Mouse (Mus musculus) natural killer cell, adult 2 months (primary cell): Measurements from ENCODE around the gene Ell2.

Source experiments
- DNase-seq, 2 experiments: peaks; one replicate each; pipeline ENCODE4 v3.0.0; 2022; ENCODE audit warnings: low spot score in 2 of 2

The Ell2 gene

DNA sequence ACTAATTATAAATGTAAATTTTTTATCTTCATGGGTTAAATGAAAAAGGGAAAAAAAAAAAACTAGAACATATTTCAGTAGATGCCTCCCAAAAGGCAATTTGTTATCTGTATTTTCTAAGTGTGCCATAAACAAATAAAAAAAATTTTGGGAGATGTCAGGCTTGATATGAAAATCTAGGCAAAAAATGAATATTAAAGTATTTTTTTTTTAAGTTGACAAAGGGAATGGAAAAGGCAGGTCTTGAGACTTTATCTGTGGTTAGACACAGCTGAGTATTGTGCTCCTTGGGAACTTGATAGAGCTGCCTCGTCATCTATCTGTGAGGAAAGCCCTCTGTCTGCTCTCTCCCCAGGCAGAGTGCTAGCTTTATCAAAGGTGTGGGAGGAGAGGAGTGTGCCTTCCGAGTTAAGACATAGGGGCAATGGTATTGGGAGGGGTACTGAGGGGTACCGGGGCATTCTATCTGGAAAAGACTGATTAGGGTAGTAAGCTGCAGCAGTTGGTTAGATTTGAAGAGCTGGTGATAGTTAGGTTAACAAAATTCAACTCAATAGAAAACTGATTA is 27.1 kb downstream of the Ell2 start:
- no peak for DNase-seq

DNA sequence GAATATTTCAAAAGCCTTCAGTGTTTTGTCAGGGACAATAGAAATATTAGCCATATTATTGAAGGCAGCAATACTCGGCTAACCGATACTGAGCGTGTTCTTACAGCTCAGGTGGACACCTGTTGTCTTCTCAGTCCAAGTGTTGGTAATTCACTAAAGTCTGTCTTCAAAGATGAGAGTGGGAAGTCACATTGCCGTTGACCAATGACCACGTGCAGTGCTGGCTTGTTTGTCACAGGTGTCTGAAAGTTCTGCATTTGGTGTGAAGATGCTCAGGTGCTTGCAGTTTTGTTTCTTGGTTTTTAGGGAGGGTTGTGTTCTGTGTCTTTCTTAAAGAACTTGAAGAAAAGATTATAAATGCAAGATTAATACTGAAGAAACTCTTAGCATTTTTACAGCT is 27.7 kb downstream of the Ell2 start:
- no peak for DNase-seq

DNA sequence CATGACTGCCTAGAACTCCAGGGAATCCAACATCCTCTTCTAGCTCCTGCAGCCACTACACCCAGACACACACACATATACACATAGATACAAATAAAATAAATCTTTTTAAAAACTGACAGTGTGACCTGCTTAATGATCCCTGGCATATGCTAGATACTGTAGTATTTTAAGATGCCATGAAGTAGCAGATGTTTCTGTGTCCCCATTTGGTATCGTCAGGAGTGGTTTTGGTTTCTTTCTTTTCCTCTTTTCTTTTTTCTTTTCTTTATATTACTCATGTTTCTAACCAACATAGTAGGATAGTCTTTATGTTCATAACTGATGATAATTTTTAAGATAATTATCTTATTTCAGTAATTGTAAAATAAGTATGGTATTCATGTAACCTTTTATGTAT is 29.0 kb downstream of the Ell2 start:
- no peak for DNase-seq

DNA sequence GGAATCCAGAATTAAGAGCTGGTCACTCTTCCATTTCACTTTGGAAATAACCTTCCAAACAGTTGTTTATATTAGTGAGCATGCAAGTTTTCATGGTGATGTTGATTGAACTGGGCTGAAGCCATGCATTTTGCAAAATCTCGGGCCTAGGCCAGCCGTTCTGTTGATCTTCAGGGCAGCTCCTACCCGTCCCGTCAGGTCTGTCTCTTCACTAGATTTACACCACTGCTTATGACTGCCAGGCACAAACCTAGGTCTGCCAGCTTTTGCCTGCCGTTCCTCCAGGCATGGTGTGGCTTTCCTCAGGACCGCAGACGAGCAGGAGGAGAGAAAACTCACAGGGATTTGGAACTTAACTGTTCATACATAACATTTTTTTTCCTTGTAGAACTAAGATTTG is 31.4 kb downstream of the Ell2 start:
- DNase-seq, result no peak

DNA sequence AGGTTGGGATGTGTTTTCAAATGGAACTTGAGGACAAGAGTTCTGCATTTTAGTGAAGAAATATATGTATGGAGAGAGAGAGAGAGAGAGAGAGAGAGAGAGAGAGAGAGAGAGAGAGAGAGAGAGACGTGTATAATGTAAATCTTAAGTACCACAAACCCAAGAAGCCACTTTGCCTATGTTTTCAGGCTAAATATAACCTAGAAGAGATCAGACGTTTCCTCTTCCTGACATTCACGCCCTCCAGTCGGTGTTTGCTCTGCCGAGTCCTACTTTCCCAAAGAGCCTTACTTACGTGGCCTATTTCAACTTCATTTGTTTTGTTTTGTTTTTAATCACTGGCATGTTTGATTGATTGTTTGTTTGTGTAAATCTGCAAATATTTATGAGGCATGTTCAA is 32.0 kb downstream of the Ell2 start:
- no peak for DNase-seq

DNA sequence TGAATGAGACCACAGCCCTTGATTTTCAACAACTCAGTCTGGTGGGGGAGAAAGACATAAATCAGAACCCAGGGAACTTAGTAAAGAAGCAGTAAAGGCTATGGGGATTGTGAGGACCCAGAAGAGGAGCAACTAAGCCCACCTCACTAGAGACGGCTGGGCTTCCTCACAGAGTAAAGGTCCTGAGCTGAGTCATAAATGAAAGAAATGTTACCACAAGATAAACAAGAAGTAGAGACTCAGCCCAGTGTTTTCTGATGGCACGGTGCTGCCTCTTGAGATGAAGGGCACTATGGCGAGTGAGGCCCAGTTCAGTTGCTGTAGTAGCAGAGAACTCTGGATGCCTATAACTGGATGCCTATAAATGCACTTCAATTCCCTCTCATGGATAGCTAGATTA is 32.4 kb downstream of the Ell2 start:
- no peak for DNase-seq

DNA sequence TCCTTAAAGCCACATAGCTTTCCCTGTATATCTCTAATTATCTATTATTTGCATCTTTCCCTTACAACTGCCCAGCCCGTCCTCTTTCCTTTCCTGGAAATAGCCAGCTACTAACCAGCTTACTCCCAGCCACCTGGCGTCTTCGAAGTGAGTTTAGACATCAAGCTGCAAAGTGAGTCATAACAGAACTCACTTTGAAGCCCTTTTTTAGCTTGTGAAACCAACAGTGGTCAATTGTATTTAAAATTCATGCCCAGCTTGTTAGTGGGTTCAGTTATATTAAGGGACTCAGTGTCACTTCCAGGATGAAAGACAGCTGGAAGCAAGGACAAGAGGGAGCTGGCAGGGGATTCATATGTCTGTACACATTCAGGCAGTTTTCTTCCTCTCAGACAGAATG is 33.5 kb downstream of the Ell2 start:
- no peak for DNase-seq

DNA sequence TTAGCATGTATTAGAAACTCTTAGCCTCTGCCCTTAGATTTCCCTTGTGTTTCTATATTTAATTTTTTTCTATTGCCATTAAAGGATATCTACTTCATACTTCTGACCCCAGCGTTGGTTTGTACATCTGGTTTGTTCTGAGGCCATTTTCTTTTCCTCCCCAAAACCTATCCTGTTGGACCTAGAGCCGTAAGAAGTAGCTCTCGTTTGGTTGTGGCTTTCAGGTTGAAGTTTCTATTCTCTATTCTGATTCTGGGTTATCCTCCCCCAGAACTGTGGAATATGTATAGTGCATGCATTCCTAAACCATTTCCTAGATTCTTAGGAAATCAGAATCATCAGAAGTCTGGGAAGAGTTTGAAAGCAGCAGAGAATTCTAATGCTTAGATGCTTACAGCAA is 34.6 kb downstream of the Ell2 start:
- DNase-seq, result no peak

DNA sequence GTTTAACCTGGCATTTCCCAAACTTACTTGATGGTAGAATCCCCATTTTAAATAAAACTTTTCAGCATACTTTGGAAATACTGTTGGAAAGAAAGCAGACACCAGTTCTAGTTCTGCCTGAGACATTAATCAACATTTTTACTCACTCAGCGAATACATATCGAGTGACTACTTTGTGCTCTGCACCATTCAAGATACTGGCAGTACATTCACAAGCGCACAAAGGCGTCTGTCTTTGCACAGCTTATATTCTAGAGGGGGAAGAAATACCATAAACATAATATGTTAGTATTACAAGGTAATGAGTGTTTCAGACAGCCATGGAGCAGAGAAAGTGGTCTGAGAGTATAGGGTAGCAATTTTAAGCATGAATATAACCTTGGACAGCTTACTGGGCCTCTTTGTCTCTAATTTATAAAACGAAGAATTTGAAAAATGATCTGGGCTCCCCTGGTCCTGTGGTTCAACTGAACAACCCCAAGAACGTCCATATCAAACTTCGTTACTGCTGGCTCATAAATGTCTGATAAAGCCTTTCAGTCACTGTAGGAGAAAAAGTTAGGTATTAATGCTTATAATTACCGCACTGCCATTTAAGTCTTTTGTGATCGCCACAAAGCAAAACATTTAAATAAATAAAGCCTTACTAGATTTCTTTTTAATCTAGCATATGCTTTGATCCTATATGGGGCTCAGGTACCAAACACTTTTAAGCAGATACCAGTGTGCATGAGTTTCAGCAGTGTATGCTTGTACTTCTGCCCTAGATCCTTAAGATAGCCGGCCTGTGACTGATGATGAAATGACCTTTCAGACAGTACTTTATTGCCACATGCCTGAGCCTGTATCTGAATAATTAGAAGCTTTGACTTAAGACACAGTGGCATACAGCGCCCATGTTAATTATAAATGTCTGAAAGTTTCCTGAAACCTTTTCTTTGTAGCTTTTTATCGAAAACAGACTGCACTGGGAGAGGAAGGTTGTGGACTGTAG is 35.5 kb downstream of the Ell2 start:
- no peak for DNase-seq

DNA sequence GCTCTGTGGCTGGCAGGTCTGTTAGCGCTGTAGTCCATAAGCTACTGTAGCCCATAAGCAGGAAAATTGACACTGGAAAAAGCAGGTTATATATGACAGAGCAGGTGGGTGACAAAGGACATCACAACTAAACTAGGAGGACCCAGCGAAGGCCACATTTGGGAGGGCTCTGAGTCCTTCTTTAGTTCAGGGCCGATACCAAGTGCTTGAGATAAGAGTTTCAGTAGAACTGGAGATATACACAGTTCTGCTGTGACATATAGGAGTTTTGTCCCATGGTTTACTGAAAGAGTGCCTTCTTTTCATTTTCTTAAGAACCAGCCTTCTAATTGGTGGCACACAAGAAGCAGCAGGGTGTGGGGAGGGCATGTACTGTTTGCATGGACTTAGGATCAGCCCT is 36.4 kb downstream of the Ell2 start:
- no peak for DNase-seq

DNA sequence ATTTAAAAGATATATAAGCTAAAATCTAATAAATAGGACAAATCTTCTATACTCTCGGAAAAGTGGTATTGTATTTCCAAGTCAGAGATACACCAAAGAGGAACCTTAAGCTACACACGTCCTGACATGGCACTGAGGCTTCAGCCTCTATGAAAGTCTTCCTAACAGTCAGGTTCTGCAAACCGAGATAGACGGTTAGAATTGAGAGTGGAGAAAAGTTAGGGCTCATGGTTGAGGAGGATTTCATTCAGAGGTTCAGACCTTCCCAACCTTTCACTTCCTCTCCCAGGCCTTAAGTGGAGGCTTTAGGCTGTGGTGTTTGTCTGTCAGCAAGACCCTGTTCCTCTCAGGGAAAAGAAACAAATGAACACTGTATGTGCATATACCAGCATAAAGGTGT is 37.5 kb downstream of the Ell2 start:
- DNase-seq, result no peak

DNA sequence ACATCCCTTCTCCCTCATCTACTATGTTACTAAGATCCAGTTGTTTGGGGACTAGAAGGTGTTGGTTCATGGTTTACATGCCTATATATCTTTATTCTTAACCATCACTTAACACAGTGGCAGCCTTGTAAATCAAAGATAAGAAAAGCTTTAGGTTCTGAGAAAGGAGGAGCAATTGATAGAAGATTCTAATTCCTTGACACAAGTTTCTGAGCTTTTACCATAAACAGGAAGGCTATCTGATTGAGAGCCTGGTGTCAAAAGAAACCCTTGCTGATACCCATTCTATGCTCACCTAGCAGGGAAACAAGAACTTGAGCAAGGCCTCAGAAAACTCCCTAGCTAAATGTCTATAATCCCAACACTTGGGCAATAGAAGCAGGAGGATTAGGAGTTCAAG is 38.8 kb downstream of the Ell2 start:
- no peak for DNase-seq

DNA sequence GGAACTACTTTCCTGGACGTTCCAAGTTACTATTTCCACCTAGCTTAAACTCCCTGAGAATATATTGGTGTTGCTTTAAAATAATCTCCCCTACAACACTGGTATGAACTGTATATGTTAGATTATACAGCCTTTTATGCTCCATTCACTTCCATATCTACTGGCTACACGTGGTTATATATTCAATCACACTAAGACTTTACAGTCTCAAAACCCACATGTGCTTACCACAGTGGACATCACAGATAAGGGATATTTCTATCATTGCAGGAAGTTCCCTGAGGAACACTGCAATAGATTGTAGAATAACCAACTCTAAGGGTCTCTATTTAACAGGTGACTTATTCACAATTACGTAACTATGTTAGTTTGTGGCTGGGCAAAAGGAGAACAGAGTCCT is 40.7 kb downstream of the Ell2 start:
- no peak for DNase-seq

DNA sequence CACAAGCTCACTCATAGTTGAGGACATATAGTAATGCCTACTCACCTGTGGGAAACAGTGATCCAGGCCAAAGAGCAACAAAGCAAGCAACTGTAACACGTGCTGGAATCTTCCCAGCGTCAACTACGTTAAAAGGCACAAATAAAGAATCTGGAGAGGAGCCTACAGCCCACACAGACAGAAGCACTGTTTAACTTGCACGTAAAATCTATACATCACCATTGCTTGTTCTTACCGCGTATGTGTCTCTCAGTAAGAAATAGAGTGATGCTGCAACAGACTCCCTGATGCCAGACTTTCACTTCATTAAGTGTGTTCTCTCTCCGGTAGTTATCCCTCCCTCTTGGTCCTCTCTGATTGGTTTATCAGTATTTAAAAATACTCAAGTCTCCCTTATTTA is 42.1 kb downstream of the Ell2 start:
- no peak for DNase-seq

DNA sequence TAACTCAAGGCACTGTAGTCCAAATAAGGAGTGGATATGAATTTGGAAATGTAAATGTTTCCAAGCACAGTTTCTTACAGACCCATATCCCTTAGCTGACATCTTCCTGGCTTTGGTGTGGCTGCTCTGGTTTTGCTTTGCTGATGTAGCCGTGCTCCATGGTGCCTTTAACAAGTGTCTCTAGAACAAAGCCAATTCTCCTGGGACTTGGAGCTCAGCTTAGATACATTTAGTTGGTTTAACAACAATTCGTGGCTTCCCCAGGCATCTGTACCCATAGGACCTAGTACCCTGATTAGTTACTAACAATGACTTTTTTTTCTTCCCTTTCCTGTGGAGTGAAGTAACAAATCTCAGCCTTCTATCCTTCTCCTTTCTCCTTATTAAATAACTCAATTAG is 44.2 kb downstream of the Ell2 start:
- DNase-seq, result no peak

DNA sequence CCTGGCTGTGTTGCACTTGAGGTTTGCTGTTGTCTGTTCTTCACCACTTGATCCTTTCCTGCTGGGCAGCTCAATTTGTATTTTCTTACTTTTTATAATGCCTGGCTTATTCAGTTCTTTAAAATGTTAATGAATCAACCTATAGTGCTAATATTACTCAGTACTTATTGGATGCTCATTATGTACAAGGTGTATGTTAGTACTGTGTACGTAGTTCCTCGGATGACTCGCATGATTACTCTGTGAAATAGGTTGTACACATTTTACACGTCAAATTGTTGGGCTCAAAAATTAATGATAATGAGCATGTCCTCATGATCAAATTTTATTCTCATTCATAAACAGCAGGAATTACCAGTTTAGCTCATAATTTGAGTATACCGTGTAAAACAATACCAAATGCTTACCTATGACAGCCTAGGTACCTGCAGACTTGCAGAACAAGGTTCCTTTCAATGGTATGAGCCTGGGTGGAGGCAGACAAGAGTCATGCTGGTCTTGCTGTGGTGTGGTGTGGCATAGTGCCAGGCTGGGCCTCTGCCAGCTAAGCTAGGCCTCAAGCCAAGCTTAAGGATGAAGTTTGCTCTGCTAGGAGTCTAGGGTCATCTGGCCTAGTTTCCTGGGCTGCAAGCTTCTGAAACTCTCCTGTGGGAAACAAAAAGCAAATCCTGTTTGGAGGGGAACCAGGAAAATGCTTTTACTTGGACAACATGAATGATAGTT is 45.8 kb downstream of the Ell2 start:
- DNase-seq, result no peak

DNA sequence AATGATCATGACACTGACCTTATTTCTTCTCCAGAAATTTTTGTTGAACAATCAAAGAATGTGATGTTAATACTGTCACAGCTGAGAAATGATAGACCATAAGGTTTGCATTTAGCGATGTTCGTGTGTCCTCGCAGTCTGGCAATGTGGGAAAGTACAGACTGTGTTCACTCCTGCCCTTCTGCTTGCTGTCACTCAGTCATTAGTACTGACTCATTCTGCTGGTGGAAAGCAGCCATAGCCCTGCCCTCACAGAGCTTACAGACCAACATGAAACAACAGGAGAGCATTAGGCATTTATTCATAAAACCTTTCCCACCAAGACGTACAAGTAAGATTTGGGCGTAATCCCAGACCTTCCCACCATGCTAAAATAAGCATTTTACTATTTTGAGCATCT is 47.8 kb downstream of the Ell2 start:
- DNase-seq, result no peak

DNA sequence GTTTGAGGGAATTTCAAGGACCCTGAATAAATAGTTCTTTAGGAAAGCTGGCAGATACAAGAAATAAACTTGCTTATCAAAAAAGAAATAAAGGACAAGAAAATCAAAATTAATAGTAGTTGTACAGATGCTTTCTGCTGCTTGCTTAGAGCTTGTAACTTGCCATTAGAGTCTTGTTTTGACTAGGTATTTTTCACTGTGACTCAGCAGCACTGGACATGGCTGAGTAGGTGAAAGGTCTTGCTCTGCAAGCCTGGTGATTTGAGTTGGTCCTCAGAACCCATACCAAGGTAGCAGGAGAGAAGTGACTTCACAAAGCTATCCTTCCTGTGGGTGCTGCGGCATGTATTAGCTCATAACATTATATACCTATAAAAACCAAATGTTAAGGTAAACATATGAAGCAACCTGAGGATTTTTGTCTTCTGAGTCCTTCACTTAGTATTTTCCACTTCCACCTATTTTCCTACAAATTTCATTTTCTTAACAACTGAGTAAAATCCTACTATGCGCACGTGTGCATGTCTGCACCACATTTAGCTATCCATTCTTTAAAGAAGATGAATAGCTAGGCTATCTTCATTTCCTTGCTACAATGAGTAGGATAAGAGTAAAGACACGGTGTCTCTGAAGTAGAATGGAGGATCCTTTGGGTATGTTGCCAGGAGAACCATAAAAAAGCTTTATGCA is 54.4 kb downstream of the Ell2 start:
- no peak for DNase-seq

DNA sequence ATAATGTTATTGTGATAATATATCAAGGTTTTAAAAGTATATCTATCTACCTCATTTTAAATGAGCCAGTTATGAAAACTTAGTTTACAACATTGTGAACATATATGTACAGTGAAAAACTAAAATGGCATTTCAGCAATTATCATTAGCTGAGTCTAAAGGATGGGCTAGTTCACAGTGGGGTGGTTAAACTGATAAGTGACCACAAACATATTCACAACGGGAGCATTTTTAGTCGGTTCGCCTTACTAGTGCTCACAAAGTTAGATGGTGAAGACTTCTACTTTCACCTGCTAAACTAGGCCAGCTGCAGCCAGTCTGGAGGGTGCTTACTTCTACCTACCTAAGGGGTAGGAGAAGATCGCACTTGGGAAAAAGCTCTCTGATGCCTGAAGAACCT is 56.2 kb downstream of the Ell2 start:
- DNase-seq, result no peak

DNA sequence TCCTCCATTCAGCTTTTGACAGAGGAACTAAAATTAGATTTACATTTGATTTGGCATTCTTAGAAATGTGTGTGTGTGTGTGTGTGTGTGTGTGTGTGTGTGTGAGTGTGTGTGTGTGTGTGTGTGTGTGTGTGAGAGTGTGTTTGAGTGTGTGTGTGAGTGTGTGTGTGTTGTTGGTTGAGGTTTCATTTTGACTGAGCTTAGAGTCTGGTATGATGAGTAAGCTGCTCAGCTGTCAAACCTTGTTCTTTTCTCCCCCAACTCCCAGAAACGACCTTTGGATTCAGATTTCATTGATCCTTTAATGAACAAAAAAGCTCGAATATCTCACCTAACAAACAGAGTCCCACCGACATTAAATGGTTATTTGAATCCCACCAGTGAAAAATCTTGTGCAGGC is 56.7 kb downstream of the Ell2 start:
- DNase-seq, result no peak

DNA sequence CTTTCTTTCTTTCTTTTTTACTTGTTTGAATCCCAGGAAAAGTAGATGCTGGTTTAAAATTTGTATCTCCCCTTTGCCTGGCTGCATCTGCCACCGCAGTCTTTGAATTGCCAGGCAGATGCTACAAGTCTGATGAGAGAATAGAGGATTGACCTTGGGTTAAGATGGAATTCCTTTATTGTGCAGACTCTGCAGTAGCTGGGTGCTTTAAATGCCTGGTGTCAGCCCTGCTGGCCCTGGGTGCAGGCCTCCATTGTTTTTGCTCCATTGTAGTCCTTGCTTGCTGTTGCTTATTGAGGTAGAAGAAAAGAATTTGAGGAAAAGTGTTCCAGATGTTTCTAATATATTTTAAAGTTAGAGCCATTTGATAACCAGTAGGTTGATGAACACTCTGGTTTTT is 59.2 kb downstream of the Ell2 start:
- DNase-seq, result no peak

DNA sequence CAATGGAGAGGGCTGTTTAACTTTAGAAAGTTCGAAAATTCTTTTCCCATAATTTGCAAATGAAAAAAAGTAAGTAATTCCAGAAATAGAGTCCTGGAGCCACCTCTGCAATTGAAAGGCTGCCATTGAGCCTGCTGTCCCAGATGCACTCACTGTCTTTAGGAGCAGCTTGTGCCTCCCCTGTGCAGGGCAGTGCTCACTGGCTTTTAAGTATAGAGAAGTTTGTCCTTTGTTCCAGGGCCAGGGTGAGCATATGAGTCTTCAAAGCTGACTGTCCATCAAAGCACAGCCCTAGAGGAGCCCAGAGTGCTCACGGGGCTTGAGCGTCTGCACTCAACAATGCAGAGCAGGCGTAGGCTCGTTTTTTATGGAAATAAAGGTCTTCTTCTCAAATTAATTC is 59.7 kb downstream of the Ell2 start:
- no peak for DNase-seq
